Mouse (Mus musculus): ENCODE measurements around the gene Rad17. TPM values are rescaled to one million over a fixed set of nuclear protein-coding genes. Genes with fewer than 3 reads are reported as not detected.

Gene Rad17
- polyA plus RNA-seq (2015; fragmentation: Nextera tagmentation; extraction: Ambion mirVana): 15.7 and 16.8 TPM in 2 replicates

GRCm38 (mm10) chr13:100650550-100651438 is at the start of gene Rad17, which contains the start of gene Ak6:
Gene Rad17 (minus strand): TSS chr13:100651051.
Gene Ak6 (plus strand): TSS chr13:100650979.
- peak within 1 kb of the TSS; percentile 98 for H3K27ac ChIP-seq (replicated peaks)
- H3K36me3 ChIP-seq: peaks cover 19% of the 10 kb centered on the region
- under 1% methylated on average over 61 of the region's 73 CpGs for WGBS
- no peaks in the 10 kb centered on the region for H3K27me3 ChIP-seq
- peak within 1 kb of the TSS; percentile 73 for H3K9ac ChIP-seq
- peak; percentile 98 for ATAC-seq (ENCODE audit: low FRiP score, low read depth)
- peak within 1 kb of the TSS; percentile 76 for H3K4me2 ChIP-seq
- H3K4me1 ChIP-seq (replicated peaks): peaks cover 15% of the 10 kb centered on the region
- no peaks in the 10 kb centered on the region for H3K9me3 ChIP-seq
- peak within 1 kb of the TSS; percentile 79 for H3K4me3 ChIP-seq

- H3K36me3 ChIP-seq: peaks cover 51% of the 10 kb centered on the region
Measured at GRCm38 (mm10) chr13:100698866-100699265, 48.0 kb upstream of the Rad17 start.

GRCm38 (mm10) chr13:100697541-100697940 is 46.7 kb upstream of the Rad17 start:
- Histone ChIP-seq H3K27me3 (no peaks in the 10 kb centered on the region), H3K4me2 (no peak overlapping the region), H3K9ac (no peak overlapping the region), H3K4me1 (replicated peaks) (no peaks in the 10 kb centered on the region), H3K36me3 (peaks cover 38% of the 10 kb centered on the region), H3K4me3 (no peak overlapping the region), H3K27ac (replicated peaks) (no peak overlapping the region), H3K9me3 (no peaks in the 10 kb centered on the region)
- ATAC-seq (ENCODE audit: low FRiP score, low read depth): no peak
- 99% methylated on average over 3 of the region's 3 CpGs for WGBS

More at GRCm38 (mm10) chr13:100698866-100699265, 48.0 kb upstream of the Rad17 start:
- Histone ChIP-seq H3K27me3 (no peaks in the 10 kb centered on the region), H3K4me1 (replicated peaks) (no peaks in the 10 kb centered on the region), H3K9me3 (no peaks in the 10 kb centered on the region), H3K9ac (no peak overlapping the region), H3K4me2 (no peak overlapping the region), H3K27ac (replicated peaks) (no peak overlapping the region), H3K4me3 (no peak overlapping the region)
- WGBS: 95% methylated on average over 10 of the region's 10 CpGs
- ATAC-seq (ENCODE audit: low FRiP score, low read depth): no peak

- no peak for ATAC-seq (ENCODE audit: low FRiP score, low read depth)
- no peaks in the 10 kb centered on the region for H3K9me3 ChIP-seq
- no peak overlapping the region for H3K9ac ChIP-seq
- H3K4me1 ChIP-seq (replicated peaks): no peaks in the 10 kb centered on the region
- no peaks in the 10 kb centered on the region for H3K36me3 ChIP-seq
- H3K4me3 ChIP-seq: no peak overlapping the region
- H3K4me2 ChIP-seq: no peak overlapping the region
- no peaks in the 10 kb centered on the region for H3K27me3 ChIP-seq
- H3K27ac ChIP-seq (replicated peaks): no peak overlapping the region
- WGBS: 66% methylated on average over 7 of the region's 7 CpGs
Measured at GRCm38 (mm10) chr13:100687513-100687912, 36.7 kb upstream of the Rad17 start.

GRCm38 (mm10) chr13:100684355-100684754 is 33.5 kb upstream of the Rad17 start:
- Histone ChIP-seq H3K9me3 (no peaks in the 10 kb centered on the region), H3K4me1 (replicated peaks) (no peaks in the 10 kb centered on the region), H3K36me3 (no peaks in the 10 kb centered on the region), H3K9ac (no peak overlapping the region), H3K4me3 (no peak overlapping the region), H3K4me2 (no peak overlapping the region), H3K27me3 (no peaks in the 10 kb centered on the region), H3K27ac (replicated peaks) (no peak overlapping the region)
- no peak for ATAC-seq (ENCODE audit: low FRiP score, low read depth)
- WGBS: 77% methylated on average over 2 of the region's 2 CpGs

- no peaks in the 10 kb centered on the region for H3K36me3 ChIP-seq
- H3K9me3 ChIP-seq: no peaks in the 10 kb centered on the region
- WGBS: 81% methylated on average over 2 of the region's 2 CpGs
- H3K4me1 ChIP-seq (replicated peaks): no peaks in the 10 kb centered on the region
- H3K9ac ChIP-seq: no peak overlapping the region
- H3K4me3 ChIP-seq: no peak overlapping the region
- H3K27ac ChIP-seq (replicated peaks): no peak overlapping the region
- H3K27me3 ChIP-seq: no peaks in the 10 kb centered on the region
- no peak overlapping the region for H3K4me2 ChIP-seq
- no peak for ATAC-seq (ENCODE audit: low FRiP score, low read depth)
Measured at GRCm38 (mm10) chr13:100682837-100683236, 32.0 kb upstream of the Rad17 start.

- H3K4me3 ChIP-seq: no peak overlapping the region
- 88% methylated on average over 8 of the region's 8 CpGs for WGBS
- H3K9ac ChIP-seq: no peak overlapping the region
- H3K9me3 ChIP-seq: no peaks in the 10 kb centered on the region
- no peak overlapping the region for H3K4me2 ChIP-seq
- no peaks in the 10 kb centered on the region for H3K27me3 ChIP-seq
- H3K27ac ChIP-seq (replicated peaks): no peak overlapping the region
- ATAC-seq (ENCODE audit: low FRiP score, low read depth): no peak
- H3K36me3 ChIP-seq: no peaks in the 10 kb centered on the region
- H3K4me1 ChIP-seq (replicated peaks): no peaks in the 10 kb centered on the region
Measured at GRCm38 (mm10) chr13:100681615-100682014, 30.8 kb upstream of the Rad17 start.

GRCm38 (mm10) chr13:100675936-100676635 is 25.2 kb upstream of the Rad17 start:
- Histone ChIP-seq H3K4me3 (no peak overlapping the region), H3K4me1 (replicated peaks) (no peaks in the 10 kb centered on the region), H3K27ac (replicated peaks) (no peak overlapping the region), H3K9me3 (no peaks in the 10 kb centered on the region), H3K27me3 (no peaks in the 10 kb centered on the region), H3K4me2 (no peak overlapping the region), H3K36me3 (no peaks in the 10 kb centered on the region), H3K9ac (no peak overlapping the region)
- WGBS: 88% methylated on average over 15 of the region's 15 CpGs
- no peak for ATAC-seq (ENCODE audit: low FRiP score, low read depth)

- 0 out of 2 replicates have a peak, but pooled peaks cover 2% of the 10 kb centered on the region for H3K27me3 ChIP-seq
- ATAC-seq (ENCODE audit: low FRiP score, low read depth): no peak
- H3K27ac ChIP-seq (replicated peaks): no peak overlapping the region
- peak overlapping the region; percentile 95 for H3K4me2 ChIP-seq
- H3K9ac ChIP-seq: peak overlapping the region; percentile 35; the same call in 1 of the 2 replicates
- peaks cover 9% of the 10 kb centered on the region for H3K4me1 ChIP-seq (replicated peaks)
- peak overlapping the region; percentile 51 for H3K4me3 ChIP-seq
- 65% methylated on average over 9 of the region's 9 CpGs for WGBS
- no peaks in the 10 kb centered on the region for H3K9me3 ChIP-seq
- peaks cover 10% of the 10 kb centered on the region for H3K36me3 ChIP-seq
Measured at GRCm38 (mm10) chr13:100670181-100670741, 19.4 kb upstream of the Rad17 start.

GRCm38 (mm10) chr13:100669291-100670022 is 18.6 kb upstream of the Rad17 start, which contains the start of gene Ccdc125:
Gene Ccdc125 (plus strand): TSS chr13:100669717.
- Histone ChIP-seq H3K9ac (peak within 1 kb of the TSS; percentile 35), H3K4me3 (peak within 1 kb of the TSS; percentile 51), H3K9me3 (no peaks in the 10 kb centered on the region), H3K36me3 (peaks cover 10% of the 10 kb centered on the region), H3K27me3 (0 out of 2 replicates have a peak, but pooled peaks cover 2% of the 10 kb centered on the region), H3K27ac (replicated peaks) (no peak within 1 kb of the TSS), H3K4me2 (peak within 1 kb of the TSS; percentile 95), H3K4me1 (replicated peaks) (peaks cover 9% of the 10 kb centered on the region)
- under 1% methylated on average over 44 of the region's 44 CpGs for WGBS
- peak; percentile 65 for ATAC-seq (ENCODE audit: low FRiP score, low read depth)

GRCm38 (mm10) chr13:100659864-100660456 is 9.1 kb upstream of the Rad17 start:
- no peak; the same call in 1 of the 2 replicates for ATAC-seq (ENCODE audit: low FRiP score, low read depth)
- Histone ChIP-seq H3K9me3 (no peaks in the 10 kb centered on the region), H3K4me3 (no peak overlapping the region), H3K36me3 (peaks cover 6% of the 10 kb centered on the region; the same call in 1 of the 2 replicates), H3K27me3 (no peaks in the 10 kb centered on the region), H3K27ac (replicated peaks) (no peak overlapping the region), H3K4me1 (replicated peaks) (no peaks in the 10 kb centered on the region), H3K9ac (no peak overlapping the region), H3K4me2 (no peak overlapping the region)
- 60% methylated on average over 4 of the region's 4 CpGs for WGBS
